Mouse (Mus musculus): ENCODE data around the gene Cd247. TPM values are rescaled to one million over a fixed set of nuclear protein-coding genes. Genes with fewer than 3 reads are reported as not detected.

Gene Cd247
- polyA plus RNA-seq, 1 experiment from 2014 or later: 2.2 TPM

DNA sequence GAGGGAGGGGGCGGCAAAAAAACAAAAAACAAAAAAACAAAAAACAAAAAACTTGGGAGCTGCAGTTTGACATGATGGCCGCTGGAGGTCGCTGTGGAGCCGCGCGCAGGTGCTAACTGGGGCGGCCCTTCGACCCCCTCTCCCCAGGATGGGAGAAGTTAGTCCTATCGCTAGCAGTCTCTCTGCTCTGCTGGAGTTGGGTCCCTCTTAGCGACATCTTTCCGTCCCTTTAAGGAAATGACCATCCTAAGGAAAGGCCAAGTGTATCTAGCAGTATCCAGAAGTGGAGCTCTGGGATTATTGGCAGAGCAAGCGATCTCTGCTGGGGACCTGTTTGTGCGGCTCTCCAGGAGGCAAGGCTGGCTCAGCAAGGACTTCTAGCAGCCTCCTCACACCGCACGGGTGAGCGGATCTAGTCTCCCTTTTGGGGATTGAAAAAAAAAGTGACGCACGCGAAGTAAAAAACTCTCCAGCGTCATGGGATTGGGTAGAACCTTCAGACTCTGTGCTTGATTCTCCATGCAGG, 7.8 kb upstream of the Cd247 start:
- Histone ChIP-seq H3K27ac (replicated peaks; ENCODE audit: low read depth, low read length) (no peak overlapping the region), H3K36me3 (replicated peaks; ENCODE audit: control insufficient read depth, insufficient read depth, low read depth, low read length) (no peaks in the 10 kb centered on the region), H3K4me2 (ENCODE audit: low read depth, low read length) (peak overlapping the region; percentile 57), H3K4me1 (ENCODE audit: control insufficient read depth, insufficient read depth, low read length) (no peaks in the 10 kb centered on the region), H3K9ac (replicated peaks; ENCODE audit: low read length) (peak overlapping the region; percentile 44), H3K4me3 (ENCODE audit: low read depth, low read length) (peak overlapping the region; percentile 30), H3K27me3 (ENCODE audit: control insufficient read depth, insufficient read depth, low read length) (no peaks in the 10 kb centered on the region), H3K9me3 (replicated peaks; ENCODE audit: control insufficient read depth, low read length) (no peaks in the 10 kb centered on the region)
- peak; percentile 68 for DNase-seq (ENCODE audit: low spot score)
- peak; percentile 58; the same call in 1 of the 2 replicates for ATAC-seq (replicated peaks; ENCODE audit: insufficient number of reproducible peaks, low FRiP score, low TSS enrichment, low read depth)
- 2% methylated on average over 20 of the region's 20 CpGs for WGBS

DNA sequence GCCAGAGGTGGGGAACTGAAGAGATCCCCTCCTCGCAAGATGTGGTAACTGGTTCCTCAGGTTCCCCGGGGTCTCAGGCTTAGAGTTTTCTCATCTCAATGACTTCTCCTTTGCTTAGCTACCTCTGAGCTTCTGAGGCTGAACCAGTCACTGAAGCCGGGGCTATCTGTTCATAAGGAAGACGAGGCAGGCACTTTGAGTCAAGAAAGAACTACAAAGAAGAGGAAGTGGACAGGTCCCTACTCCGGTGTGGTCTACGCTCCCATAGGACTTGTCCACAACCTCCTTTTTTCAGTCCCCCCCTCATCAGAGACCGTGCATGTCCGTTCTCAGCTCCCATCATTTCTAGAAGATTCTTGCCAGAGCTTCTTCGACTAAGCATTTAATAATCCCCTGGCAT, 7.1 kb upstream of the Cd247 start:
- H3K27me3 ChIP-seq (ENCODE audit: control insufficient read depth, insufficient read depth, low read length): no peaks in the 10 kb centered on the region
- H3K4me3 ChIP-seq (ENCODE audit: low read depth, low read length): no peak overlapping the region
- H3K4me1 ChIP-seq (ENCODE audit: control insufficient read depth, insufficient read depth, low read length): no peaks in the 10 kb centered on the region
- H3K9ac ChIP-seq (replicated peaks; ENCODE audit: low read length): no peak overlapping the region
- H3K36me3 ChIP-seq (replicated peaks; ENCODE audit: control insufficient read depth, insufficient read depth, low read depth, low read length): no peaks in the 10 kb centered on the region
- ATAC-seq (replicated peaks; ENCODE audit: insufficient number of reproducible peaks, low FRiP score, low TSS enrichment, low read depth) (no peak), DNase-seq (ENCODE audit: low spot score) (no peak)
- no peak overlapping the region; the same call in 1 of the 2 replicates for H3K4me2 ChIP-seq (ENCODE audit: low read depth, low read length)
- no peaks in the 10 kb centered on the region for H3K9me3 ChIP-seq (replicated peaks; ENCODE audit: control insufficient read depth, low read length)
- 83% methylated on average over 9 of the region's 9 CpGs for WGBS
- no peak overlapping the region for H3K27ac ChIP-seq (replicated peaks; ENCODE audit: low read depth, low read length)

DNA sequence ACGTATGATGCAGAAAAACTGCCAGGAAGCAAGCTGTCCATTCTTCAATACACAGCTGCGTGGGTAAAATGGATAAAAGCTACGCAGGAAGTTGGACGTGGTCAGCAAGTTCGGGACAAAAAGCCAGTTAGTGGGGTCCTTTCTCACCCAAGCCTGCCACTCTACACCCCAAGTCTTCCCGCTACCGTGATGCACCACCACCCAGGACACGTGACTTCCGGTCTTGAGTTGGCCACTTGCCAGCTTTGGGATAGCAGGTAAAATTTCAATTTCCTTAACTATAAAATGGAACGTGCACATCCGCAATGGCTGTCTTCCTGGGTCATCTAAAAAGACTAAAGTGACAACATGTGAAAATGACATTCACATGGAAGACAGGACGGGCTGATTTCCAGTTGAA, 6.6 kb upstream of the Cd247 start:
- H3K9ac ChIP-seq (replicated peaks; ENCODE audit: low read length): no peak overlapping the region
- H3K27me3 ChIP-seq (ENCODE audit: control insufficient read depth, insufficient read depth, low read length): no peaks in the 10 kb centered on the region
- DNase-seq (ENCODE audit: low spot score): no peak
- no peak overlapping the region for H3K4me3 ChIP-seq (ENCODE audit: low read depth, low read length)
- H3K27ac ChIP-seq (replicated peaks; ENCODE audit: low read depth, low read length): no peak overlapping the region
- H3K9me3 ChIP-seq (replicated peaks; ENCODE audit: control insufficient read depth, low read length): no peaks in the 10 kb centered on the region
- no peak for ATAC-seq (replicated peaks; ENCODE audit: insufficient number of reproducible peaks, low FRiP score, low TSS enrichment, low read depth)
- WGBS: 88% methylated on average over 12 of the region's 12 CpGs
- no peaks in the 10 kb centered on the region for H3K4me1 ChIP-seq (ENCODE audit: control insufficient read depth, insufficient read depth, low read length)
- H3K36me3 ChIP-seq (replicated peaks; ENCODE audit: control insufficient read depth, insufficient read depth, low read depth, low read length): no peaks in the 10 kb centered on the region
- H3K4me2 ChIP-seq (ENCODE audit: low read depth, low read length): no peak overlapping the region

DNA sequence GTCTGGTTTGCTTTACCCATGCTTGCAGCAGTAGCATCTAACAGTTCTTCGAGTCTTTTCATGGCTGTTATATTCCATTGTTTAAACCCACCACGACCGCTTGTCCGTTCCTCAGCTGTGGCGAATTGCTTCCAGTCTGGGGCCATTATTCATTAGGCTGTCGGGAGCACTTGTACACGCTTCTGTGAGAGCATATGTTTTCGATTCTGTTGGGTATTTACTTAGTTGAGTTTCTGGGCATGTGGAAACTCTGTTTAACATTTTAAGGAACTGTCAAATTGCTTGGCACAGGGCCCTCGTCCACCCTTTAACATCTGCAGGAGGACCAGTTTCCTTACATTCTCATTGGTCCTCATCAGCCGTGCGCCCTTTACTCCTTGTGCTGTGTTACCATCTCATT, 2.2 kb upstream of the Cd247 start:
- H3K4me3 ChIP-seq (ENCODE audit: low read depth, low read length): no peak overlapping the region
- H3K27me3 ChIP-seq (ENCODE audit: control insufficient read depth, insufficient read depth, low read length): no peaks in the 10 kb centered on the region
- ATAC-seq (replicated peaks; ENCODE audit: insufficient number of reproducible peaks, low FRiP score, low TSS enrichment, low read depth): peak; percentile 40; the same call in 1 of the 2 replicates
- peak; percentile 83 for DNase-seq (ENCODE audit: low spot score)
- no peak overlapping the region; the same call in 1 of the 2 replicates for H3K27ac ChIP-seq (replicated peaks; ENCODE audit: low read depth, low read length)
- H3K9me3 ChIP-seq (replicated peaks; ENCODE audit: control insufficient read depth, low read length): no peaks in the 10 kb centered on the region
- WGBS: 30% methylated on average over 11 of the region's 11 CpGs
- H3K9ac ChIP-seq (replicated peaks; ENCODE audit: low read length): no peak overlapping the region
- no peak overlapping the region for H3K4me2 ChIP-seq (ENCODE audit: low read depth, low read length)
- no peaks in the 10 kb centered on the region for H3K4me1 ChIP-seq (ENCODE audit: control insufficient read depth, insufficient read depth, low read length)
- H3K36me3 ChIP-seq (replicated peaks; ENCODE audit: control insufficient read depth, insufficient read depth, low read depth, low read length): no peaks in the 10 kb centered on the region

DNA sequence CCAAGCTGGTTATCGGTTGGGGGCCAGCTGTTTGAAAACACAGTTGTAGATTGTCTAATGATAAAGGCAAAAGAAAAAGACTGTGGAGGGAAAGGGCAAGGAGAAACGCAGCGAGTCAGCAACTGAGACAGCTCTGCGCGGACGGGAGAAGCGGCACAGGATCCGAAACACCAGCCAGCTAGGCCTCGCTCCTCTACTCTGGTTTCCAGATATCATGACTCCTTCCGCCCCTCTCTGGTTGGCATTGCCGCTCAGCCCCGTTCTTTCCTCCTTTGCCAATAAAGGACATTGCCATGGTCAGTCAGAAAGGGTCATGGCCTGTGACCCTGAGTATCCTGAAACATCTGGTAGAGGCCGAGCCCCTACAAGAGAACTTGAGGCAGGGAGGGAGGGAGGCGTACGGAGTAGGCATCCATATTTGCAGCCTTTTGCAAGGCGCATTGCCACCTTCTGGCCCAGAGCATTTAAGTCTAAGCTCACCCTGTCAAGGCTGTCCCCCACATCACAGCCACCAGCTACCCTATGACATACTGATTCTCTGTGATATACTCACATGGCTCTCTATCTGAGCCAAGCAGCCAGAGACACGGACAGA, 682 bp downstream of the Cd247 start:
- Histone ChIP-seq H3K36me3 (replicated peaks; ENCODE audit: control insufficient read depth, insufficient read depth, low read depth, low read length) (no peaks in the 10 kb centered on the region), H3K27ac (replicated peaks; ENCODE audit: low read depth, low read length) (no peak overlapping the region), H3K9me3 (replicated peaks; ENCODE audit: control insufficient read depth, low read length) (no peaks in the 10 kb centered on the region), H3K4me1 (ENCODE audit: control insufficient read depth, insufficient read depth, low read length) (no peaks in the 10 kb centered on the region), H3K4me3 (ENCODE audit: low read depth, low read length) (no peak overlapping the region), H3K4me2 (ENCODE audit: low read depth, low read length) (no peak overlapping the region), H3K9ac (replicated peaks; ENCODE audit: low read length) (no peak overlapping the region), H3K27me3 (ENCODE audit: control insufficient read depth, insufficient read depth, low read length) (no peaks in the 10 kb centered on the region)
- ATAC-seq (replicated peaks; ENCODE audit: insufficient number of reproducible peaks, low FRiP score, low TSS enrichment, low read depth) (no peak), DNase-seq (ENCODE audit: low spot score) (no peak)
- 67% methylated on average over 17 of the region's 17 CpGs for WGBS

DNA sequence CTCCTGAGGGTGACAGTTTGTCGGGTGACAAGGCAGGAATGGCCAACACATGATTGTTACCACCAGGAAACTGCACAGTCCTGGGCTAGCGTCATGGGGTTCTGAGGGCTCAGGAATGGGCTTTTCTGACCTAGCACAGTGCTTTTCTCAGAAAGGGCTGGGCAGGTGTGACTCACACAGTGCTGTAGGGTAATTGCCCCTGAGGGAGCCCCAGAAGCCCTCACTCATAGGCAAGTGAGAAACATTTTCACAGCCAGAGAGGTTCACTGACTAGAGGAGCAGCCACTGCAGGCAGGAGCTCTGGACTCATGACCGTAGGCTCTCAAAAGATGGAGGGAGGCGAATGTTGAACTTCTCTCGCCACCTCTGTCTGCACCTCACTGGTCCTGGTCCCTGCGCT, 1.5 kb downstream of the Cd247 start:
- H3K4me2 ChIP-seq (ENCODE audit: low read depth, low read length): no peak overlapping the region
- H3K9me3 ChIP-seq (replicated peaks; ENCODE audit: control insufficient read depth, low read length): no peaks in the 10 kb centered on the region
- no peak overlapping the region for H3K27ac ChIP-seq (replicated peaks; ENCODE audit: low read depth, low read length)
- H3K9ac ChIP-seq (replicated peaks; ENCODE audit: low read length): no peak overlapping the region
- ATAC-seq (replicated peaks; ENCODE audit: insufficient number of reproducible peaks, low FRiP score, low TSS enrichment, low read depth) (no peak), DNase-seq (ENCODE audit: low spot score) (no peak)
- no peaks in the 10 kb centered on the region for H3K4me1 ChIP-seq (ENCODE audit: control insufficient read depth, insufficient read depth, low read length)
- no peaks in the 10 kb centered on the region for H3K36me3 ChIP-seq (replicated peaks; ENCODE audit: control insufficient read depth, insufficient read depth, low read depth, low read length)
- H3K4me3 ChIP-seq (ENCODE audit: low read depth, low read length): no peak overlapping the region
- no peaks in the 10 kb centered on the region for H3K27me3 ChIP-seq (ENCODE audit: control insufficient read depth, insufficient read depth, low read length)
- 83% methylated on average over 6 of the region's 6 CpGs for WGBS

DNA sequence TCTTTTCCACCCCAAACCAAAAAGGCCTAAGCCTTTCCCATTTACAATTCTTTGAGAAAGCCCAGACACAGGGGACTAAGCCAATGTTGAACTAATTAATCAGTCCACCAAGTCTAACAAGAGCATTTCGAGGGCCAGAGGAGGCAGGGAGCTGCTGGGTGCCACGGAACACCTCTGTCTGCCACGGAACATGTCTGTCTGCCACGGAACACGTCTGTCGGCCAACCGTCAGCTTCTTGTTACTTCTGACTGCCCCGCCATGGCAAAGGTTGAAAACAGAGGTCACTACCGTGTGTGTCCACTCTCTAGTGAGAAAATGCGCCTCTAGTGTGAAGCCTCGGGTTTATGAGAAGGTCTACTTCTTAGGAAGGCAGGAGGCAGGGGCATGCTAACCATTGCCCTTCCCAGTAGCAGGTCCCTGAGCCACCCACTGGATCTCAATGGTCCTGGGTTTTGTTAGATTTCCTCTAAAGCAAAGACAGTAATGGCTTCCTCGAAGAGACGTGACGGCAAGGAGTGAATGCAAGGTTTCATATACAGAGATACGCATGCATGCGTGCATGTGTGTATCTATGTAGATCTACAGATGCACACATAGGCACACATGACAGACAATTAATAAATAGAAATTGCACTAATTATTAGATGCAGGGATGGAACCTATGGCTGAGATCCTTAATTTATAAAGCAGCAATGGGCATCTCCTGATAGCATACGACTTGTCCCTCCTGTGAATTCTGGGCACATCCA, 2.2 kb downstream of the Cd247 start:
- DNase-seq (ENCODE audit: low spot score) (no peak), ATAC-seq (replicated peaks; ENCODE audit: insufficient number of reproducible peaks, low FRiP score, low TSS enrichment, low read depth) (no peak)
- Histone ChIP-seq H3K4me2 (ENCODE audit: low read depth, low read length) (no peak overlapping the region), H3K36me3 (replicated peaks; ENCODE audit: control insufficient read depth, insufficient read depth, low read depth, low read length) (no peaks in the 10 kb centered on the region), H3K9me3 (replicated peaks; ENCODE audit: control insufficient read depth, low read length) (no peaks in the 10 kb centered on the region), H3K4me3 (ENCODE audit: low read depth, low read length) (no peak overlapping the region), H3K27me3 (ENCODE audit: control insufficient read depth, insufficient read depth, low read length) (no peaks in the 10 kb centered on the region), H3K9ac (replicated peaks; ENCODE audit: low read length) (no peak overlapping the region), H3K27ac (replicated peaks; ENCODE audit: low read depth, low read length) (no peak overlapping the region), H3K4me1 (ENCODE audit: control insufficient read depth, insufficient read depth, low read length) (no peaks in the 10 kb centered on the region)
- 89% methylated on average over 17 of the region's 17 CpGs for WGBS

DNA sequence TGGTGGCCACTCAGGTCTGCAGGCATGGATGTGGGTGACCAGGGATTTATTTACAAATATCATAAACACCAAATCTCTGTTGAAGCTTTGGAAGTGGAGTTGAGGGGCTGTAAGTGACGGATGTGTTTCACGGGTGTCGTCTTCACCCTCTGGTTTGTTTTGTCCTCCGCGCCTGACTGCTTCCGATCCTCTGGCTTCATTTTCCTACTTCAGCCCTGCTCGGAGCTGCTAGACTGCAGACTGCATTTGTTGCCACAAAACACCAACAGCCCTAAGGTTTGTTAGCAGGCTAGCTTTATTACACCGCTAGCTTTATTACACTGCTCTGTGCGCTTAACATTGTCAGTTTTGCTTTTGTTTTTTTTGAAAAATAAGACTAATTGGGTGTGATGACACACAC, 2.9 kb downstream of the Cd247 start:
- DNase-seq (ENCODE audit: low spot score) (no peak), ATAC-seq (replicated peaks; ENCODE audit: insufficient number of reproducible peaks, low FRiP score, low TSS enrichment, low read depth) (no peak)
- Histone ChIP-seq H3K4me2 (ENCODE audit: low read depth, low read length) (no peak overlapping the region), H3K9ac (replicated peaks; ENCODE audit: low read length) (no peak overlapping the region), H3K4me1 (ENCODE audit: control insufficient read depth, insufficient read depth, low read length) (no peaks in the 10 kb centered on the region), H3K27me3 (ENCODE audit: control insufficient read depth, insufficient read depth, low read length) (no peaks in the 10 kb centered on the region), H3K9me3 (replicated peaks; ENCODE audit: control insufficient read depth, low read length) (no peaks in the 10 kb centered on the region), H3K36me3 (replicated peaks; ENCODE audit: control insufficient read depth, insufficient read depth, low read depth, low read length) (no peaks in the 10 kb centered on the region), H3K4me3 (ENCODE audit: low read depth, low read length) (no peak overlapping the region), H3K27ac (replicated peaks; ENCODE audit: low read depth, low read length) (no peak overlapping the region)
- 82% methylated on average over 9 of the region's 9 CpGs for WGBS

Data from embryonic facial prominence, embryonic 11.5 days (tissue).